Mouse (Mus musculus) midbrain, embryonic 16.5 days (tissue): ENCODE data around the gene Gm30083. TPM values are rescaled to one million over a fixed set of nuclear protein-coding genes. Genes with fewer than 3 reads are reported as not detected.

Source experiments
- ATAC-seq: fragments of 200-750 bp; cut with Nextera tagmentation; 2 replicates; pipeline ENCODE4 v1.8.0; 2017; ENCODE audit warnings: moderate TSS enrichment
- H3K27ac ChIP-seq: fragments of 300-500 bp; sonication (generic); 2 replicates; pipeline ENCODE4 v1.5.1; 2014; ENCODE audit warnings: mild to moderate bottlenecking, low read length, mixed read lengths
- H3K27me3 ChIP-seq: fragments of 300-500 bp; sonication (generic); 2 replicates; pipeline ENCODE4 v1.6.1; 2014; ENCODE audit warnings: low read depth, low read length, mixed read lengths; ENCODE audit not compliant: control insufficient read depth, insufficient read depth
- H3K36me3 ChIP-seq: fragments of 300-500 bp; sonication (generic); 2 replicates; pipeline ENCODE4 v1.6.1; 2014; ENCODE audit warnings: mild to moderate bottlenecking, low read length, moderate library complexity, mixed read lengths; ENCODE audit not compliant: control insufficient read depth, insufficient read depth
- H3K4me1 ChIP-seq: fragments of 300-500 bp; sonication (generic); 2 replicates; pipeline ENCODE4 v1.6.1; 2014; ENCODE audit warnings: mild to moderate bottlenecking, low read length, mixed read lengths; ENCODE audit not compliant: control insufficient read depth, insufficient read depth
- H3K4me2 ChIP-seq: fragments of 300-500 bp; sonication (generic); 2 replicates; pipeline ENCODE4 v1.6.1; 2014; ENCODE audit warnings: mild to moderate bottlenecking, low read length, mixed read lengths
- H3K4me3 ChIP-seq: fragments of 300-500 bp; sonication (generic); 2 replicates; pipeline ENCODE4 v1.5.1; 2014; ENCODE audit warnings: low read depth, mild to moderate bottlenecking, low read length, moderate library complexity, mixed read lengths
- H3K9ac ChIP-seq: fragments of 300-500 bp; sonication (generic); 2 replicates; pipeline ENCODE4 v1.6.1; 2014; ENCODE audit warnings: low read depth, low read length, mixed read lengths
- H3K9me3 ChIP-seq: fragments of 300-500 bp; sonication (generic); replicated peaks from 2 replicates; pipeline ENCODE4 v1.6.1; 2014; ENCODE audit warnings: mild to moderate bottlenecking, low read length, mixed read lengths; ENCODE audit not compliant: control insufficient read depth, poor library complexity, severe bottlenecking
- whole genome bisulfite sequencing: fragments of 180-500 bp; shearing (Covaris S2); extraction: QIAGEN DNeasy Blood & Tissue Kit; methylation state at CpG from one replicate; pipeline ENCODE4 v1.1.7; 2014; 5-methylcytosine and 5-hydroxymethylcytosine counted together
- polyA plus RNA-seq: library from polyadenylated mRNA; unstranded; fragments of >200 nt; fragmentation: Nextera tagmentation; extraction: Ambion mirVana; gene quantifications from 2 replicates; pipeline ENCODE4 v1.2.1, GENCODE M21; 2015

Gene Gm30083
- polyA plus RNA-seq, 1 experiment from 2014 or later = not detected

- Histone ChIP-seq H3K9ac (no peak overlapping the region), H3K9me3 (no peaks in the 10 kb centered on the region), H3K4me2 (no peak overlapping the region), H3K4me1 (no peaks in the 10 kb centered on the region), H3K4me3 (no peak overlapping the region), H3K27ac (no peak overlapping the region), H3K27me3 (no peaks in the 10 kb centered on the region), H3K36me3 (no peaks in the 10 kb centered on the region)
- no peak for ATAC-seq
- WGBS = 62% methylated on average over 6 of the region's 6 CpGs
These were observed 62.6 kb downstream of the Gm30083 start for GRCm38 (mm10) chr14:33952233-33952981.

DNA sequence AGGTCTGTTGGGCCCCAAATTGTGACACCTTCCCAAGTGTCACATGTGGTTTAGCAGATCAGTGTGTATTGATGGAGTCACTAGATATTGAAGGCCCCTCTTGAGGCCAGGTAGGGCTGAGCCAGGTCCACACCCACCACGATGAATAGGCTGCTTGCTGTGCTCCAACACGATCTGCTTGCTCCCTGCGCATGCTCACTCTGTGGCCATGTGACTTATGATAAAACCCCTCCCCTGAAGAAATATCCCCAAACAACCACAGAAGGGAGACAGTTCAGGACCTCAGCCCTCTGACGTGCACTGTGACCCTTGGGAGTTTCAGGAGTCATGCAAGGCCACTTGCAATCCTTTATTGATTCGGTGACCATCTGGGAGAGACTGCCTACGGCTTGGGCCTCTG is 68.9 kb downstream of the Gm30083 start:
- no peak overlapping the region for H3K9ac ChIP-seq
- no peak overlapping the region for H3K4me2 ChIP-seq
- no peak overlapping the region for H3K4me3 ChIP-seq
- no peaks in the 10 kb centered on the region for H3K36me3 ChIP-seq
- ATAC-seq = no peak
- no peaks in the 10 kb centered on the region for H3K27me3 ChIP-seq
- no peak overlapping the region for H3K27ac ChIP-seq
- no peaks in the 10 kb centered on the region for H3K4me1 ChIP-seq
- 82% methylated on average over 6 of the region's 6 CpGs for WGBS
- H3K9me3 ChIP-seq = no peaks in the 10 kb centered on the region

- 76% methylated on average over 5 of the region's 5 CpGs for WGBS
- no peak overlapping the region for H3K4me2 ChIP-seq
- no peak for ATAC-seq
- no peak overlapping the region for H3K4me3 ChIP-seq
- no peaks in the 10 kb centered on the region for H3K36me3 ChIP-seq
- no peaks in the 10 kb centered on the region for H3K27me3 ChIP-seq
- no peaks in the 10 kb centered on the region for H3K4me1 ChIP-seq
- H3K27ac ChIP-seq = no peak overlapping the region
- no peaks in the 10 kb centered on the region for H3K9me3 ChIP-seq
- H3K9ac ChIP-seq = no peak overlapping the region
These were observed 72.8 kb downstream of the Gm30083 start for GRCm38 (mm10) chr14:33942222-33942621.

DNA sequence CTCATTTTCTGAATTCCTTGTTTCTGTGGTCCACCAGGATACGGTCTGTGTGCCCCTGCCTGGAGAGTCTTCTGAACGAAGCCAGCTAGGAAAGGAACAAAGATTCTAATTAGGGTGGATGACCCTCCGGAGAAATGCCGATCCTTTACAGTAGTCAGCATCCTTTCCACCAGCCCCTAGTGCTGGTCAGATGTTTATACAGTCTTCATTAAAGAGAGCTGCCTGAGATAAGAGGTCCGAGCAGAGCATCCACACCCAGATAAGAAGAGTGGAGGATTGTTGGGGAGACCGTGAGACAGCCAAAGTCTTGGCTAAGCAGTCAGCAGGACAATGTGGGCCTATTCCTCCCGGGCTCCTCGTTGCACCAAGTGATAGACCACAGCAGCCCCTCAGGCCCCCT is 74.2 kb downstream of the Gm30083 start, which contains the start of gene Gdf2:
Gene Gdf2 (plus strand): TSS at position 301 of the 400 bp plus-strand sequence.
- no peak for ATAC-seq
- no peak within 1 kb of the TSS for H3K9ac ChIP-seq
- no peak within 1 kb of the TSS for H3K4me2 ChIP-seq
- no peak within 1 kb of the TSS for H3K27ac ChIP-seq
- H3K27me3 ChIP-seq = no peaks in the 10 kb centered on the region
- no peaks in the 10 kb centered on the region for H3K4me1 ChIP-seq
- WGBS = 76% methylated on average over 8 of the region's 8 CpGs
- no peaks in the 10 kb centered on the region for H3K9me3 ChIP-seq
- H3K4me3 ChIP-seq = no peak within 1 kb of the TSS
- H3K36me3 ChIP-seq = no peaks in the 10 kb centered on the region

DNA sequence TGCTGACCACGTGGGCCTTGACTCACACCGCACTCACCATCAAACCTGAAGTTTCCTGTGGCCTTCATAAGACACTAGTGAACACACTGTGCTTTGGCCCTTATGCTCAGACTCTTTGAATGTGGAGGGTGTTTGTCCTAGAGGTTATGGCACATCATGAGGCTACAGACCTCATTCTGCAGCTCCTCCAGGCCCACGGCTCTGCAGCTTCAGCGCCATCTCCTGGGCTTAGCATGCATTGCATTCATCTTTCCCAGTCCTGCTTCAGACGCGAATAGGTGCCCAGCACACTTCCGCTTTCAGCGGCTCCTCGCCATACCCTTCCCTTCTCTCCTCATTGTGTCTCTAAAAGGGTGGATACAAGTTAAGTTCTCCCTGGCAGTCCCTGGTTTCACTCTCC is 75.9 kb downstream of the Gm30083 start:
- Histone ChIP-seq H3K27me3 (no peaks in the 10 kb centered on the region), H3K27ac (no peak overlapping the region), H3K4me2 (peak overlapping the region; percentile 24; the same call in 1 of the 2 replicates), H3K4me3 (no peak overlapping the region), H3K36me3 (no peaks in the 10 kb centered on the region), H3K9me3 (no peaks in the 10 kb centered on the region), H3K9ac (no peak overlapping the region), H3K4me1 (no peaks in the 10 kb centered on the region)
- ATAC-seq = no peak
- 28% methylated on average over 9 of the region's 9 CpGs for WGBS

Other genes starting within 250 kb of the Gm30083 start
- 3.2 and 4.4 TPM in 2 replicates for gene Gdf10, start 91.6 kb downstream of the Gm30083 start, polyA plus RNA-seq
- 0.06 TPM in 1 of 2 replicates, not detected in the other for gene Gdf2, start 74.1 kb downstream of the Gm30083 start, polyA plus RNA-seq
- gene Rbp3, start 61.2 kb downstream of the Gm30083 start, polyA plus RNA-seq = 0.07 and 0.14 TPM in 2 replicates
- gene Zfp488, start 36.4 kb downstream of the Gm30083 start, polyA plus RNA-seq = 0.83 and 1.1 TPM in 2 replicates
- not detected in 2 replicates for gene Gm5460, start 1.6 kb upstream of the Gm30083 start, polyA plus RNA-seq
- gene Antxrl, start 37.5 kb upstream of the Gm30083 start, polyA plus RNA-seq = not detected in 2 replicates
- 0.24 TPM in 1 of 2 replicates, not detected in the other for gene Anxa8, start 70.8 kb upstream of the Gm30083 start, polyA plus RNA-seq
- gene A630023A22Rik, start 87.6 kb upstream of the Gm30083 start, polyA plus RNA-seq = not detected in 2 replicates
- gene Npy4r, start 137.3 kb upstream of the Gm30083 start, polyA plus RNA-seq = 0.19 and 0.23 TPM in 2 replicates
- 8.5 and 8.7 TPM in 2 replicates for gene Gprin2, start 186.5 kb upstream of the Gm30083 start, polyA plus RNA-seq
- 0.63 and 0.68 TPM in 2 replicates for gene Syt15, start 204.4 kb upstream of the Gm30083 start, polyA plus RNA-seq